ENCODE assay signal across 13 mouse cellular contexts in the genomic region with DNA sequence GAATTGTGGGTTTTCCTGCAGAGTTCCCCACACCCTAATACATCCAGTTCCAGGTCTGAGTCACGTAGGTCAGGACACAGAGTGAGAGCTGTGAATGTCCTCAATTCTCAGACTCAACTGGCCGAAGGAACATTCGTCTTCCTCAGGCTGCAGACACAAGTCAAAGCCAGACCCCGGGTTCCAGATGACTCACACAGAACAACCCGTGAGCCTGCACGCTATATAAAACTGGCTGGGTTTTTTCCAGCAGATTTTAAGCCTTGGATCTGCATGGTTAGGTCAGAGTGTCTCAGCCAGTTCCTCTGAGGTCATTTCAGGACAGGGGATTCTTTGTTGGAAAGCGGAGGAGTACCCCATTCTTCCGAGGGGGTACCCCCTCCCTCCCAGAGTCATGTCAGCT.
DNase-seq lines count a peak whose midpoint lies in the region; ATAC-seq lines count a peak whose summit lies in the region.
"Had no signal": no experiment of that assay in that cellular context is flagged by ENCODE, and none has a peak within 500 bp of the region (broad histone marks: within the 10 kb centered on the region; RNA-seq: fewer than 3 reads in every experiment).

No protein-coding gene starts in this region.

- WGBS in kidney, embryonic 16.5 days: 49% methylated on average over 8 of the region's 8 CpGs
- WGBS in forebrain, embryonic 15.5 days: 84% methylated on average over 8 of the region's 8 CpGs

- H3K27me3 ChIP-seq in kidney, embryonic 16.5 days (ENCODE audit: insufficient read depth, low read length): no peaks in the 10 kb centered on the region
- H3K27me3 ChIP-seq in forebrain, embryonic 15.5 days: no peaks in the 10 kb centered on the region
- H3K27me3 ChIP-seq: CH12.LX; embryonic facial prominence, embryonic 15.5 days; neural tube, embryonic 15.5 days had no signal

- H3K9ac ChIP-seq in kidney, embryonic 16.5 days (replicated peaks; ENCODE audit: low read length): no peak overlapping the region
- no peak overlapping the region for H3K9ac ChIP-seq in forebrain, embryonic 15.5 days (replicated peaks)
- H3K9ac ChIP-seq: embryonic facial prominence, embryonic 15.5 days; liver, embryonic 15.5 days; neural tube, embryonic 15.5 days had no signal

- no peak overlapping the region for H3K4me3 ChIP-seq in kidney, embryonic 16.5 days (ENCODE audit: low read length)
- H3K4me3 ChIP-seq in forebrain, embryonic 15.5 days: no peak overlapping the region
- H3K4me3 ChIP-seq: liver, embryonic 15.5 days; neural tube, embryonic 15.5 days had no signal

- ATAC-seq in kidney, embryonic 16.5 days (ENCODE audit: low FRiP score, low TSS enrichment): no peak
- ATAC-seq in forebrain, embryonic 15.5 days (replicated peaks): no peak

- no peak overlapping the region for H3K27ac ChIP-seq in kidney, embryonic 16.5 days (ENCODE audit: low read length)
- peak overlapping the region; percentile 31 for H3K27ac ChIP-seq in forebrain, embryonic 15.5 days (replicated peaks)
- H3K27ac ChIP-seq: embryonic facial prominence, embryonic 15.5 days; liver, embryonic 15.5 days; neural tube, embryonic 15.5 days had no signal

- H3K36me3 ChIP-seq in kidney, embryonic 16.5 days (ENCODE audit: insufficient read depth, low read length): no peaks in the 10 kb centered on the region
- no peaks in the 10 kb centered on the region for H3K36me3 ChIP-seq in forebrain, embryonic 15.5 days
- H3K36me3 ChIP-seq: embryonic facial prominence, embryonic 15.5 days; liver, embryonic 15.5 days; neural tube, embryonic 15.5 days had no signal

- no peak overlapping the region for H3K4me2 ChIP-seq in kidney, embryonic 16.5 days (replicated peaks; ENCODE audit: low read depth, low read length)
- H3K4me2 ChIP-seq in forebrain, embryonic 15.5 days (replicated peaks): no peak overlapping the region
- H3K4me2 ChIP-seq: liver, embryonic 15.5 days had no signal

- H3K4me1 ChIP-seq in kidney, embryonic 16.5 days (ENCODE audit: insufficient read depth, low read length): peaks cover 14% of the 10 kb centered on the region
- H3K4me1 ChIP-seq in forebrain, embryonic 15.5 days: peaks cover 33% of the 10 kb centered on the region
- H3K4me1 ChIP-seq: liver, embryonic 15.5 days had no signal

- H3K9me3 ChIP-seq in kidney, embryonic 16.5 days (ENCODE audit: low read length): no peaks in the 10 kb centered on the region
- no peaks in the 10 kb centered on the region for H3K9me3 ChIP-seq in forebrain, embryonic 15.5 days
- H3K9me3 ChIP-seq: embryonic facial prominence, embryonic 15.5 days; liver, embryonic 15.5 days; neural tube, embryonic 15.5 days had no signal

- DNase-seq in kidney, adult 9 months: peak; percentile 4
- peak; percentile 24 for DNase-seq in urinary bladder, postnatal 14 days (ENCODE audit: low spot score)
- DNase-seq in urinary bladder, postnatal 36 days (ENCODE audit: low spot score in 2 of 2): no peak
- no peak for DNase-seq in cerebellum, adult 9-10 months
- no peak for DNase-seq in cerebellum, adult 18-20 months
- DNase-seq: cerebellum, adult 11 months; lung, postnatal 36 days had no signal

Comparison
In these comparisons a context has a peak if more than half of its experiments do, and no peak if none do; other contexts are left out.
1. DNase-seq: peak in kidney, adult 9 months (single experiment) and urinary bladder, postnatal 14 days (single experiment); none in urinary bladder, postnatal 36 days (0 of 2), cerebellum, adult 9-10 months (single experiment) and cerebellum, adult 18-20 months (0 of 2).